Mouse (Mus musculus) kidney, adult 18-20 months (tissue): Measurements from ENCODE around the gene 2310079G19Rik.
A peak's percentile ranks its signal among the peaks of the same experiment; 100 is the strongest.

Experiments used
- DNase-seq: peaks from one replicate; pipeline ENCODE4 v3.0.0; 2021

Gene 2310079G19Rik

DNA sequence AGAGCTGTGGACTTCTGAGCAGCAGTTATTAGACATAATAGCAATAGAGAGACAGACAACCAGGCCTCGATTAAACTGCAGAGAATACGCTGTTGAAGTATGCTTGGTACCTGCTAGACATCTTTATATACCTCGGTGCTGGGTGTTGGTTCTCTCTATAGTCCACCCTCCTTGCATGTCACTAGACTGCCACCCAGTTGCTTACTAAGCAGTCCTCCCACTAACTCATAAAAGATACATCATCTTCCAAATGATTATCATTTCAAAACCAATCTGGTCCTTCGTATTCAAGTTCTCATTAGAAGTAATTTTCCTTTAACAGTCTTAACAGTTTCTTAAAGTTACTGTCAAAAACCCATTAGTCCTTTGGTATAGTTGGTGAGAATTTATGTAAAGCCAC, at the start of gene 2310079G19Rik:
TSS of gene 2310079G19Rik (minus strand) at position 101 of the 400 bp plus-strand sequence.
- no peak for DNase-seq

DNA sequence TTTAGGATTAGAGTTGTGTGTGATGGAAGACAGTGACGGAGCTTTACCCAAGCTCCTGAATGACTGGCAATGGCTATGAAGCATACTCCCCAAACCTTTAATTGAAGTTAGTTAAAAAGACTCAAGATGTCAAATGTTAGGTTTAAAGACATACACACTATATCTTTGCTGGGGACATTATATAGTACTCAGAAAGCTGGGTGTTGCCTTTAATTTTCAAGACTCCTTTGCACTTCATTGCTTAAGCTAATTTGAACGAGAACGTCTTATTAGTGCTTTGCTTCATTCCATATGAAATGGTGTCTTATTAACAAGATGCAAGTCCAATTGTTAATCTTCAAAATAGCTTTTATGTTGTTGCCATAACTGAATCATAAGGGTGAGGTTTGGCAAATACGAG, 44.1 kb upstream of the 2310079G19Rik start, which contains the start of gene Krtap27-1:
TSS of gene Krtap27-1 (minus strand) at position 101 of the 400 bp plus-strand sequence.
- DNase-seq = no peak

DNA sequence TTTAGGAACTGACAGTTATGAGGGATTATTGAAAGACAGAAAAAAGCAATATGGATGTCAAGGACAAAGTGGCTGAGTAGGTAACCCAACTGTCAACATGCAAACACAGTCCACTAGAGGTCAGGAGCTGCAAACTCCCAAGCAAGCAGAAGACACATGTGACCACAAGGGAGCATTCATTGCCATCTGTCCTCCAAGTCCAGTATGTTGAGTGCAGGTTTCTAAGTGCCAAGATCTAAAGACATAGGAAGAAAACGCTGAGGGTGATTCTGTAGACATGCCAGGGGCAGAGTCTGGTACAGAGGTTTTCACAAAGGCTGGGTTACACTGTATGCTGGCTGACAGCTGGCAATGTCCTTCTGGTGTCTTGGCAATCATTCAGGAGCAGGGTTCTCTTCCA, 30.0 kb upstream of the 2310079G19Rik start:
- DNase-seq = no peak

DNA sequence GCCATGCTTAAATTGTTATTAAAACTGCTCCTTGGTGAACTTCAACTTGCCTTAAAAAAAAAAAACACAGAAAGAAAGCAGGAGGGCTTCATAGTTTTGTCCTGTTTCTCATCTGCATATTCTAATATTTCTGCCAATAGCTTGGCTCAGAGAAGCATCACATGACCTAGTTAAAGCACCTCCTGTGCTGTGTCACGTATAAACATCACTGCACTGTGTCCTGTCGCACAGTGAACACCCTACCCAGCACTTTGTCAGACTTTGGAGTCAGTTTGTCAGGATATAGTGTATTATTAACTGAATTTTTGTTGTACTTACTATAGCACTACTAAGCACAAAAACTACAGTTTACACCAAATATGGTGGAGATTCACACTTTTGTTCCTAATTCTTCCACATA, 24.5 kb upstream of the 2310079G19Rik start:
- no peak for DNase-seq

DNA sequence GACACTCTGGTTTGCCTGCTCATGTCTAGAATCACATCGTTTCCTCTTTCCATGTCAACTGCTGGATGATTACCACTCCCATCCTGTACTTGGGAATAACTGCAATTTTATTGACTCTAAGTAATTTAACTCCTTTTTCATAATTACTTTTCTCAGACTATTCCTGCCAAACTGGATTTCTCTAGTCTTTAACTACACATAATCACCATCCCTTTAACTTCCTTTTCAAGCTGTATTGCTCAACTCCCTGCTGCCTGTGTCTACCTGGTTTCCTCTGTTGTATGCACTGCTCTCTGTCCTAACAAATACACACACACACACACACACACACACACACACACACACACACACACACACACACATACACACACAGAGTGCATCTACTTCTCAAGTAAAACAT, 23.6 kb upstream of the 2310079G19Rik start:
- no peak for DNase-seq

DNA sequence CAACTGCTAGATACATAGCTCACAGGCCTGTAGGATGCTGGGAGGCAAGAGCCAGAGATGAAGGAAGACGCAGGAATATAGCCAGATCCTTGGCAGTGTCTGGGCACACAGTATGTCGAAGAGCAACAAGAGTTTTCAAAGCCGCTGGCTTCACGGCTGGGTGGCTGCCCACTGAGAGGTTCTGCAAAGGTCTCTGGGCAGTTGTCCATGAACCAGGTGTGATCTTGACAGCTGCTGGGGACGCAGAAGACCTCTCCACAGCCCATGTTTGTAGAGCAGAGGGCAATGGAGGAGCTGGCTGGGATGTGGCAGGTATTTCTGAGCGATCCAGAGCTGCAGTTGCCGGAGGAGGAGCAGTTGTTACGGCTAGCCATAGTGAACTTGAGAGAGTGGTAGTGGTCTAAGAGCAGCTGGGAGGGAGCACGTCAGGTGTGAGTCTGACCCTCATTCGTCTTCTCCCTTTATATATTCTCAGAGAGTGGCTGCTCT, 19.9 kb upstream of the 2310079G19Rik start, which contains the start of gene Krtap26-1:
TSS of gene Krtap26-1 (minus strand) at position 439 of the 489 bp plus-strand sequence.
- DNase-seq = no peak

DNA sequence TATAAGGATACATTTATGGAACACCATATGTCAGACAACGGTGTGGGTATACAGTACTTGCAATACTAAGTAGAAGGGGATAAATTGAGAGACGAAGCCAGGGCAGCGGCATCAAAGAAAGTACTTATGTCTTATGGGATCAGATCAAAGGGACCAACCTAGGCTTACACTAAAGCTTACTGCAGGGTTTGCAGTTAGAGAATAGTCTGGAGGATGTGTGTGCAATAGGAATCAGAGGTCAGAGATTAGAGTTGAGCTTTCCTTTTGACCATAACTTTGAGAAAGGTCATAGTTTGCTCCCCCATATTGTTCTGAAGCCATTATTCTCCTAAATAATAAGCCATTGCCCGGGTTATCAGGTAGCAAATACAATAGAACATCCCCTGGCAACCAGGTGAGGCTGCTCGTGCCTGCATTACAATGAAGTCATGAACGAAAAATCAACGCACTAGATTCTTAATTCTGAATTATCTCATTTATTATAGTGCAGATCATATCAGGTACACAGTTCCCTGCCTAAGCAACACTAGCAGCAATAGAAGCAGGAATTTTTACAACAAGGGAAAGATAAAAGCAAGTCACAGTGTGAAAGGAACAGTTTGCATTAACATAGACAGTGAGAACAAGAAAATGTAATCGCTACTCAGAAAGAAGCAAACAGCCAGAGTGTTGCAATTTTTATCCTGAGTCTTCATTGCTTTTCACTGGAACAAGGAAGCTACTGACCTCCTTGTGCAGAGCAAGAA, 19.1 kb upstream of the 2310079G19Rik start:
- DNase-seq = no peak

DNA sequence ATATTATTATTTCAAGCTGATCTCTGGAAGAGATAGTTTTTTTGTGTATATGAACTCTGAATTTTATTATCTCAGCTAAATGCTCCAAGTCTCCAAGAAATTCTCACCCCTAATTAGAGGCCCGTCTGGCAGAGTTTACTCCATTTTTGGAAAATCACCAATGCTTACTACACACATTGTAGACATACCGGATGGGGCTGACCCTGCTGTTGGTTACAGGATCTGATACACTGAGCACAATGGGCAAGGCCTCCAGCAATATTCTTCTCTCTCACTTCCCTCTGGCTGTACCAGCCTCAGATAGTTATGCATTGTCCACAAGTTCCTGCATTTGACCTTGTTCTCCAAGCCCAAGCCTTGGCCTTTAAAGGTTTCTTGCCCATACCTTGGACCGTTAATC, 12.6 kb upstream of the 2310079G19Rik start:
- no peak for DNase-seq

DNA sequence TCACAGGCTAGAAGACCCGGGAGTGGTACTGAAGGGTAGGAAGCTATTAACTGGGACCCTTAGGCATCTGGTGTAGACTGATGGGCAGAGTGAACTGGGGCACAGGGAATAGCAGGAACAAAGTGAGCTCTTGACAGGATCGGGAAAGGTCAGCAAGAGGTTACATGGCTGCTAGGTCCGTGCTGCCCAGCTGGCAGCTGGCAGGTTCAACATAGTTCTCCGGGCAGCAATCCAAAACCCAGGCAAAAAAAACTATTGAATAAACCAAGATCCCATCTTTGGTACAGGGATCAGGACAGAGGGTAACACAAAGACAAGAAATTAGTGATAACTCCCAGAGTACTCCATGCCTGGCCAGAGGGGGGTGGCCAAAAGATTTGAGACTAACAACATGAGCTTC, 7.7 kb upstream of the 2310079G19Rik start:
- peak; percentile 55 for DNase-seq

DNA sequence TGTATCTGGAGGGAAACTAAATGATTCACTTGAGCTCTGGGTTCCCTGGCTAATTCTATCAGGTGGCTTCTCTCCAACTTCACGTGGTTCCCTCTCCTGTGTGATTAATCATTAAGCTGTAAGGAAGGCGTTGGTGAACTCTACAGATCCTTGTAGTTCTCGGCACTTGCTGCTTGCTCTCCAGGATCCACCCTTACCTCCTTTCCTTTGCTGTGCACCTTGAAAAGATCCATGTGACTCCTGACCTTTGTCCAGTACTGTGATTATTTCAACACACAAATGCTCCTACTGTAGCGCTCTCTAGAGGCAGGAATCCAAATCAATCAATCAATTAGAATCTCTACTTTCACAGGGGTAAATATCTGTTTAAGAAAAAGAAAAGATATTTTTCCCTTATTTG, 4.0 kb upstream of the 2310079G19Rik start:
- peak; percentile 29 for DNase-seq

DNA sequence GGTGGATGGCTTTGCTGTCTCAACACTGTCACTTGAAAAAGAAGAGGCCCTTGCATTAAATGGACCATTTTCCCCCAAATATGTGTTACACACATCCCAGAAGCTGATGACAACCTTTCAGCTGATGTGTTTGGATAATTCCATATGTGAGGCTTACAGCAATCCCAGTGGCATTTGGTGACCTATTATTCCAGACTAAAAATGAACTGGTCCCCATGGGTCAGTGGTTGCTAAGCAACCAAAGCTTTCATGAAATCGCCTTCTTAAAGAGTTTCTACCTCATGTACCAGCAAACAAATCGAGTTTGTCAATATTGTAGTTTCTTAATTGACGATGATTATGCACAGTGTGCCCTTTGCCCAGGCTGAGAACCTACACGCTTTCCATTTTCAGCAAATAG, 14.8 kb downstream of the 2310079G19Rik start:
- DNase-seq = no peak

DNA sequence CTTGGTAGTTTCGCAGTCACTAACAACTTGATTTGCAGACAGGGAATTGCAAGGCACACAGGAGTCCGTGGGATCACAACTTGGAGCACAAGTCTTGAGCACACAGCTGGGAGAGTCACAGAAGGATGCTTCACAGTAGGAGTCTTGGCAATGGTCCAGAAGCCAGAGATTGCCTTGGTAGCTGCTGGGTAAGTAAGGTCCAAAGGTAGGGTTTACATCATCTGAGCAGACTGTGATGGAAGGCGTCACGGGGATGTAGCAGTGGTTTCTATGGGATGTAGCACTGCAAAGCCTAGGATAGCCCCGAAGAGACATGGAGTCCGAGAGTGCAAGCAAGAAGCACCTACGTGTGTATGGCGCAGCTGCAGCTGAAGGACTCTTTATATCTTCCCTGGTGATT, 15.5 kb downstream of the 2310079G19Rik start, which contains the start of gene Krtap24-1:
TSS of gene Krtap24-1 (minus strand) at position 358 of the 400 bp plus-strand sequence.
- no peak for DNase-seq

DNA sequence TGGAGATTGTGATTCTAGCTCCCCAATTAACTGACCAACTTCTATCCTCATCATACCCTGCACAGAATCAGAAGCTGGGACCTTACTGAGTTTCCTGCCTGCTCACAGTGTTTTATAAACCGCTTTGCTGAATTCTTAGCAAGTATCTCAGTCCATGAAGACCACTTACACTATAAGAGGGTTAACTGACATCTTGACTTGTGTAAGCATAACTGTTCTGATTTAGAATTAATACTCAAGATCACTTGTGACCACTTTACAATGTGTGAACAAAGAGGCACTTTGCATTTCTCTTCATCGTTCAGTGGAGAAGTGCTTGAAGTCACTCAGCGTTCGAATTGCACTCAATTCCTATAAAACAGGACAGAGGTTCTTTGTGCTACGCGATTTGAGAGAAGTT, 22.9 kb downstream of the 2310079G19Rik start:
- no peak for DNase-seq

DNA sequence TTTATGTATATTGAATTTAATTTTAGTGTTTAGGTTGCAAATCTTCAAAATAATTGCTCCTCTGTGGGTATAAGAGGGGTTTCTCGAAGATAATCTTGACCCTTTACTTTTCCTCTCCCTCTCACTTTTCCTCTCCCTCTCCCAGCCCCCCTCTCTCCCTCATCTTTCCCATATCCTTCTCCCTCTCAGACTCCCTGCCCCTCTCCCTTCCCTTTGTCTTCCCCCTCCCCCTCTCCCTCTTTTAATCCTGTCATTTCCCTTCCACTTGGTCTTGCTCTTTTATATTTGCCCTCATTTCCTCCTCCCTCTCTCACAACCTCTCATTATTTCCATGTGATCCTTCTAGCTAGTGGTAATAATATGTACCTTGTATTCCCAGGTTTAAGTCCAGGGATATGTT, 25.0 kb downstream of the 2310079G19Rik start:
- DNase-seq = no peak

DNA sequence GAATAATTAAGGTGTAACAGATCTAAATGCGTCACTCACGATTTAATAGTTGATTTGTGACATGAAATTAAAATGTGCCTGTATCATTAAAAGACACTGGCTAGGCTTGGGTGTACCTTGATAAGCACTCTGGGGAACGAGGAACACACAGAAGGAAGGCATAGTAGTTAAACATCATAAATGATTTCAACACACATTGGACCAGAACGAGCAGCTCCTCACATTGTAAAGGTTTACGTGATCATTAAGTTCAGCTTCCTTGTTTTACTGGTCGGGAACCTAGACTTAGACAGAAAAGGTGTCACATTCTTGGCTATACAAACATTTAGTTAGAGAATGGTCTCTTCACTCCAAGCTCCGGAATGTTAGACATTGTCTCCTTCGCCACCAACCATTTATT, 27.2 kb downstream of the 2310079G19Rik start:
- no peak for DNase-seq

DNA sequence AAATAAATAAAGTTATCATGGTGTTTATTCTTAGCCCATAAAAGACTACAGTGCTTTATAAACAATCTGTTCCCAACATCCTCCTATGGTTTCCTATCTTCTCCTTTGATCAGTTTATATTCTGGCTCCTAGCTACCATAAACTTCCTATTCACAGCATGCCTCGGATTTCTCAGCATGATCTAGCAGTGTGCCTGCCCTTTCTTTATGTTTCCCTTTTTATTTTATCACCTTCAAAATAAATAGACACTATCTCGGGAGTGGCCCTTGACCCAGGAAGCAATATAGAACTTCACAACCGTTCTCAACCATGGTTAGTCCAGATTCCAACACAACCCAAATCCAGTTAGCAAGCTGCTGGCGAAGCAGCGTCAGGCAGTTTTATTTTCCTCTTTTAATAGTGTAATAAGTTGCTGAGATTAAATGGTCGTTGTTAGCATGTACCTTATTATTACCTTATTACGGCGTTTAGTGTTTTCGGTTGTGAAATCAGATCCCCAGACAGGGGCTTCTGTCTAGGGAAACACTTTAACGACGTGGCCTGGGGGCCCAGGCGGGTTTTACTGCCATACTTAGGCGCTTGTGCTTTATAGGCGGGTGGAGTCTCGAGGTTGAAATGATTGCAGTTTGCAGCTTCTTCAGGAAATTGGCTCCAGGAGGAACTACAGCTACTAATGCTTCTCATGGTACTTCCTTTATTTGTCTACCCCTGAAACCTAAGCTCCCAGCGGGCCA, 27.8 kb downstream of the 2310079G19Rik start:
- DNase-seq = no peak

DNA sequence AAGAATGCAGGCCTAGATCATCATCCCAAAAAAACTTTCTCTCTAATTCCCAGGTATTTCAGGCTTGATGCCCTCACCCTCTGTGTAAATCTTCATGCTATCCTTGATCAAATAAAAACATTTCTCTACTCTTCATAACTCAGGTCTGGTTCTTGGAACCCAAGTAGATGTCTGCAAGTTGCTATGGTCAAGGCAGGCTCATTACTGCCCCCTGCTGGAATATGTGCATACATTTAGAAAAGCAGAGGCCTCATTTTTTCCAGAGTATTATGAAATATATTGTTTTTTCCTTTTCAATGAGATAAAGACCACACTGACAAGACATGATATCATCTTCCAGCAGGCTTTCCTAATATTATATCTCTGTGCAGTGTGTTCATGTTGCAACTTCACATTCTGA, 34.7 kb downstream of the 2310079G19Rik start:
- peak; percentile 5 for DNase-seq

DNA sequence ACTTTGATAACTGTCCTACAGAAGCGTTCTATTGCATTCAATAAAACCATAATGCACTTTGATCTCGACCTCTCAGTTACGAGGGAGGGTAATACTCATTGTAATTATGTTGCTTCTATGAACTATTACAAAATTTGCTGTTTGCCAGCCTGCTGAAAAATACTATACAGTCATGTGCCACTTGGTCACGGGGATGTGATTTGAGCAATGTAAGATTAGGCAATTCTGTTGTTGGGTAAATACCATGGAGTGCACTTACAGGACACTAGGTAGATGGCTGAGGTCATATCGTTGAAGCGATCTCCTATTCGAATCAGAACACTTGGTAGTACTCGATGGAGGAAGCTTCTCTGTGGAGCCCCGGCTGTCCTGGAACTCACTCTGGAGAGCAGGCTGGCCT, 44.1 kb downstream of the 2310079G19Rik start:
- DNase-seq = no peak
